Mouse (Mus musculus) brain, embryonic 14.5 days (tissue): ENCODE measurements around the gene Atxn2. TPM values are rescaled to one million over a fixed set of nuclear protein-coding genes. Genes with fewer than 3 reads are reported as not detected.
A peak's percentile ranks its signal among the peaks of the same experiment; 100 is the strongest.

Experiments
- DNase-seq: peaks from one replicate; pipeline ENCODE4 v3.0.0-alpha.2; 2011; ENCODE audit warnings: low read depth
- CTCF ChIP-seq: fragments of 200-500 bp; IDR thresholded peaks from 2 replicates; pipeline ENCODE4 v1.5.1; 2012; ENCODE audit warnings: inconsistent platforms, mild to moderate bottlenecking, moderate library complexity, borderline replicate concordance; ENCODE audit not compliant: insufficient read depth, insufficient read length; ENCODE audit errors: extremely low read depth
- POLR2A ChIP-seq: fragments of 200-500 bp; IDR thresholded peaks from 2 replicates; pipeline ENCODE4 v1.6.1; 2012; ENCODE audit warnings: mild to moderate bottlenecking, inconsistent platforms, borderline replicate concordance; ENCODE audit not compliant: poor library complexity, insufficient read depth, insufficient read length, severe bottlenecking; ENCODE audit errors: extremely low read depth
- polyA plus RNA-seq: library from polyadenylated mRNA; depleted of rRNA; stranded (reverse); fragments of >200 nt; gene quantifications from 2 replicates; pipeline ENCODE4 v1.2.3, GENCODE M21; 2012; rRNA removed

The Atxn2 gene
- polyA plus RNA-seq, 1 experiment, result 226 TPM

- peak; percentile 97 for DNase-seq
- TF ChIP-seq POLR2A (peak; percentile 80), CTCF (no peak)
These were observed 137.6 kb downstream of the Atxn2 start, which contains the start of gene Pheta1 for GRCm38 (mm10) chr5:121848743-121849142. Gene Pheta1 (plus strand): TSS chr5:121848984.

- DNase-seq, result no peak
- TF ChIP-seq POLR2A, result no peak
These were observed 138.6 kb downstream of the Atxn2 start for GRCm38 (mm10) chr5:121849478-121850349.

GRCm38 (mm10) chr5:121853368-121854051, 142.4 kb downstream of the Atxn2 start:
- no peak for DNase-seq
- no peak for TF ChIP-seq CTCF
- no peak for TF ChIP-seq POLR2A

- peak; percentile 58 for DNase-seq
- TF ChIP-seq CTCF (no peak), POLR2A (no peak)
These were observed 143.6 kb downstream of the Atxn2 start for GRCm38 (mm10) chr5:121854768-121855167.

GRCm38 (mm10) chr5:121856740-121857139, 145.6 kb downstream of the Atxn2 start:
- no peak for DNase-seq
- TF ChIP-seq CTCF, result no peak

GRCm38 (mm10) chr5:121858427-121858826, 147.3 kb downstream of the Atxn2 start:
- TF ChIP-seq POLR2A (no peak), CTCF (no peak)
- DNase-seq, result no peak

GRCm38 (mm10) chr5:121861964-121862363, 150.8 kb downstream of the Atxn2 start:
- no peak for TF ChIP-seq POLR2A
- TF ChIP-seq CTCF, result no peak
- no peak for DNase-seq

- DNase-seq, result no peak
- no peak for TF ChIP-seq POLR2A
These were observed 153.2 kb downstream of the Atxn2 start for GRCm38 (mm10) chr5:121864330-121864729.

Other genes with a start within 250 kb of the Atxn2 start
- not detected in 2 replicates for gene Adam1b, start 207.9 kb upstream of the Atxn2 start, polyA plus RNA-seq
- 34.1 and 38.2 TPM in 2 replicates for gene Adam1a, start 165.9 kb upstream of the Atxn2 start, polyA plus RNA-seq
- 0.14 and 0.39 TPM in 2 replicates for gene Gm42878, start 165.9 kb upstream of the Atxn2 start, polyA plus RNA-seq
- gene Mapkapk5, start 165.4 kb upstream of the Atxn2 start, polyA plus RNA-seq, result 99.8 and 103 TPM in 2 replicates
- gene Aldh2, start 117.5 kb upstream of the Atxn2 start, polyA plus RNA-seq, result 141 and 169 TPM in 2 replicates
- 1.5 and 1.8 TPM in 2 replicates for gene Acad12, start 92.4 kb upstream of the Atxn2 start, polyA plus RNA-seq
- gene Acad10, start 50.8 kb upstream of the Atxn2 start, polyA plus RNA-seq, result 1.8 and 2.8 TPM in 2 replicates
- 31.4 and 41.5 TPM in 2 replicates for gene Brap, start 50.8 kb upstream of the Atxn2 start, polyA plus RNA-seq
- 10.2 and 13.5 TPM in 2 replicates for gene Sh2b3, start 126.3 kb downstream of the Atxn2 start, polyA plus RNA-seq
- 45.0 and 55.7 TPM in 2 replicates for gene Pheta1, start 137.6 kb downstream of the Atxn2 start, polyA plus RNA-seq